Mouse (Mus musculus) stomach, postnatal 0 days (tissue): Measurements from ENCODE around the gene Elovl6.

Source experiments
- CTCF ChIP-seq: IDR thresholded peaks from 2 replicates; pipeline ENCODE4 v1.5.1; 2016; ENCODE audit warnings: antibody characterized with exemption, low read depth, mild to moderate bottlenecking, moderate library complexity
- EP300 ChIP-seq: optimal IDR thresholded peaks from 2 replicates; pipeline ENCODE3; 2016; ENCODE audit warnings: antibody characterized with exemption

DNA sequence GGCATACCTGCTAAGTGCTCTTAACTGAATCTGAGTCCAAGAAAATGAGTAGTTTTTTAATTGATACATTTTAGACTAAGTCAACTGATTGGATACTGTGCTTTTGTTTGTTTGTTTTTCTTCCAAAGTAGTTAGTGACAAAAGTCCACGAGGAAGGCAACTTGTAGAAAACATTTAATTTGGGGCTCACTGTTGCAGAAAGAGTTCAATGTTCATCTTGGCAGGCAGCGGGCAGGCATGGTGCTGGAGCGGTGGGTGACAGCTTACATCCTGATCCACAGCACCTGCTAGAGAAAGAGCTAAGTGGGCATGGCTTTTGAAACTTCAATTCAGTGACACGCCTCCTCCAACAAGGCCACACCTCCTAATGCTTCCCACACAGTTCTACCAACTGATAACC, 31.7 kb downstream of the Elovl6 start:
- TF ChIP-seq CTCF (no peak), EP300 (no peak)
